Mouse (Mus musculus): ENCODE results near the gene Map6.

- TF ChIP-seq CTCF (IDR thresholded peaks at IDR 0.05; ENCODE audit: borderline replicate concordance, extremely low read depth, insufficient read depth, insufficient read length) = no peak
- no peak for TF ChIP-seq POLR2A (IDR thresholded peaks at IDR 0.05; ENCODE audit: borderline replicate concordance, extremely low read depth, insufficient read depth, insufficient read length, poor library complexity, severe bottlenecking)
Observed at GRCm38 (mm10) chr7:99279586-99279985, 12.3 kb downstream of the Map6 start.
